Comparison of ENCODE assay signal across 8 mouse cellular contexts in genomic region chr7:132213460-132213859, GRCm38 (mm10). TPM values are rescaled to one million over a fixed set of nuclear protein-coding genes. Genes with fewer than 3 reads are reported as not detected.
DNase-seq lines count a peak whose midpoint lies in the region; ATAC-seq and TF ChIP-seq lines count a peak whose summit lies in the region.

No protein-coding gene starts in this region.

- peak; percentile 43; the same call in 1 of the 2 replicates for ATAC-seq in cerebellum, adult (ENCODE audit: insufficient number of reproducible peaks, low FRiP score, low TSS enrichment)
- ATAC-seq in forebrain, postnatal 0 days: peak; percentile 59
- ATAC-seq in intestine, embryonic 14.5 days (replicated peaks; ENCODE audit: low FRiP score, low TSS enrichment, low read depth): 0 out of 2 replicates have a peak, but pooled peaks have one; percentile 43
- no peak for ATAC-seq in activated CD4-positive, CD25-positive, alpha-beta regulatory T cell, adult 4 months

- no peaks in the 10 kb centered on the region for H3K27me3 ChIP-seq in forebrain, postnatal 0 days (ENCODE audit: insufficient read depth, low read length)
- H3K27me3 ChIP-seq in intestine, embryonic 14.5 days (replicated peaks; ENCODE audit: control insufficient read depth, insufficient read depth, low read length): no peaks in the 10 kb centered on the region
- peaks cover 6% of the 10 kb centered on the region; the same call in 1 of the 2 replicates for H3K27me3 ChIP-seq in limb, embryonic 10.5 days (ENCODE audit: low read depth, poor library complexity, severe bottlenecking)

- H3K4me1 ChIP-seq in forebrain, postnatal 0 days (ENCODE audit: insufficient read depth): peaks cover 15% of the 10 kb centered on the region
- no peaks in the 10 kb centered on the region for H3K4me1 ChIP-seq in intestine, embryonic 14.5 days (replicated peaks; ENCODE audit: control insufficient read depth, insufficient read depth, low read length)
- H3K4me1 ChIP-seq in limb, embryonic 10.5 days: peaks cover 14% of the 10 kb centered on the region; the same call in 1 of the 2 replicates

- no peak overlapping the region for H3K4me2 ChIP-seq in forebrain, postnatal 0 days (ENCODE audit: low read depth)
- H3K4me2 ChIP-seq in intestine, embryonic 14.5 days (ENCODE audit: low read length): no peak overlapping the region

- no peaks in the 10 kb centered on the region for H3K36me3 ChIP-seq in forebrain, postnatal 0 days (ENCODE audit: insufficient read depth)
- H3K36me3 ChIP-seq in intestine, embryonic 14.5 days (ENCODE audit: control insufficient read depth, insufficient read depth, low read length): no peaks in the 10 kb centered on the region
- no peaks in the 10 kb centered on the region for H3K36me3 ChIP-seq in limb, embryonic 10.5 days

- peak; percentile 37 for DNase-seq in thymus, postnatal 4 days
- DNase-seq in thymus, adult 18-20 months: no peak
- peak; percentile 92 for DNase-seq in forebrain, postnatal 0 days
- peak; percentile 81 for DNase-seq in intestine, embryonic 14.5 days (ENCODE audit: low spot score)
- peak; percentile 90 for DNase-seq in limb, embryonic 10.5 days (ENCODE audit: low spot score)
- DNase-seq in retina, embryonic 14.5 days (ENCODE audit: low spot score): peak; percentile 83

- H3K27ac ChIP-seq in forebrain, postnatal 0 days (ENCODE audit: low read depth, low read length): no peak overlapping the region
- no peak overlapping the region for H3K27ac ChIP-seq in intestine, embryonic 14.5 days (ENCODE audit: low read depth)
- H3K27ac ChIP-seq in limb, embryonic 10.5 days: no peak overlapping the region

- no peak overlapping the region for H3K4me3 ChIP-seq in forebrain, postnatal 0 days (ENCODE audit: low read depth, low read length)
- no peak overlapping the region for H3K4me3 ChIP-seq in intestine, embryonic 14.5 days (ENCODE audit: low read depth, low read length)
- H3K4me3 ChIP-seq in limb, embryonic 10.5 days: no peak overlapping the region

- no peaks in the 10 kb centered on the region for H3K9me3 ChIP-seq in forebrain, postnatal 0 days (ENCODE audit: low read length)
- H3K9me3 ChIP-seq in intestine, embryonic 14.5 days (ENCODE audit: control insufficient read depth, low read length): no peaks in the 10 kb centered on the region
- H3K9me3 ChIP-seq in limb, embryonic 10.5 days (replicated peaks): no peaks in the 10 kb centered on the region

- 4% methylated on average over 8 of the region's 8 CpGs for WGBS in forebrain, postnatal 0 days
- 9% methylated on average over 8 of the region's 8 CpGs for WGBS in intestine, embryonic 14.5 days
- 11% methylated on average over 8 of the region's 8 CpGs for WGBS in limb, embryonic 10.5 days

- no peak overlapping the region for H3K9ac ChIP-seq in forebrain, postnatal 0 days
- H3K9ac ChIP-seq in intestine, embryonic 14.5 days (ENCODE audit: low read length): no peak overlapping the region

- peak; percentile 97 for TF ChIP-seq CTCF in forebrain, postnatal 0 days (IDR thresholded peaks at IDR 0.05; ENCODE audit: low read depth)

RNA-seq across cellular contexts. Expression of gene Cpxm2, which starts 58.9 kb away (rescaled TPM):
- 2.1 and 3.1 TPM in 2 replicates for total RNA-seq in forebrain, postnatal 0 days (2014; rRNA removed)
- 1.7 and 2.2 TPM in 2 replicates for polyA plus RNA-seq in forebrain, postnatal 0 days (2015; fragmentation: Nextera tagmentation; extraction: Ambion mirVana)
- 0.55 and 0.95 TPM in 2 replicates for polyA plus RNA-seq in intestine, embryonic 14.5 days (2014; fragmentation: Nextera tagmentation; extraction: Ambion mirVana)
- polyA plus RNA-seq in limb, embryonic 10.5 days (2016; fragmentation: Nextera tagmentation; extraction: Ambion mirVana): 0.11 and 0.49 TPM in 2 replicates
- polyA plus RNA-seq in activated CD4-positive, CD25-positive, alpha-beta regulatory T cell, adult 4 months (2017; shearing (Covaris generic)): not detected

Comparison
In these comparisons a context has a peak if more than half of its experiments do, and no peak if none do; other contexts are left out.
1. DNase-seq: peak in thymus, postnatal 4 days (single experiment), forebrain, postnatal 0 days (single experiment), intestine, embryonic 14.5 days (single experiment), limb, embryonic 10.5 days (single experiment) and retina, embryonic 14.5 days (single experiment); none in thymus, adult 18-20 months (0 of 2).